Mouse (Mus musculus): ENCODE measurements around the gene Hcfc1.

DNA sequence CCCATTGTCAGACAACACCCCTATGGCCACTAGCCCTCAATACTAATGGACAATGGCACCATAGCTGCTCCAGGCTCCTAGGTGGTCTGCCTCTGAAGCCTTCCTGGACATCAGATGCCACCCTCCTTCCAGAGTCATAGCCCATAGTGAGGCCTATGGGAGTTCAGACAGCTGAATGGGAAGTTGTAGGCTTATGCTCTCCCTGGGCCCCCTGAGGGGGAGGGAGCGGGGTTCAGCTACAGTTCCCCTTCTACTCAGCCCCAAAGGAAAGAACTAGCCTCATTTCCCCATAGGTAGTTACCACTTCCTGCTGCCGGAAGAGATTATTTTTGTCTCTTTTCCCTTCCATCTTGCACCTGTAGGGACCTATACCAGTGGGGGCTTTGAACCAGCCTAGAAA, 54.6 kb downstream of the Hcfc1 start:
- TF ChIP-seq CTCF (IDR thresholded peaks at IDR 0.05; ENCODE audit: insufficient read depth, low read depth, low read length), result no peak
- no peak for TF ChIP-seq POLR2A (IDR thresholded peaks at IDR 0.05; ENCODE audit: insufficient read depth, low read depth, low read length)
